In the genomic region with DNA sequence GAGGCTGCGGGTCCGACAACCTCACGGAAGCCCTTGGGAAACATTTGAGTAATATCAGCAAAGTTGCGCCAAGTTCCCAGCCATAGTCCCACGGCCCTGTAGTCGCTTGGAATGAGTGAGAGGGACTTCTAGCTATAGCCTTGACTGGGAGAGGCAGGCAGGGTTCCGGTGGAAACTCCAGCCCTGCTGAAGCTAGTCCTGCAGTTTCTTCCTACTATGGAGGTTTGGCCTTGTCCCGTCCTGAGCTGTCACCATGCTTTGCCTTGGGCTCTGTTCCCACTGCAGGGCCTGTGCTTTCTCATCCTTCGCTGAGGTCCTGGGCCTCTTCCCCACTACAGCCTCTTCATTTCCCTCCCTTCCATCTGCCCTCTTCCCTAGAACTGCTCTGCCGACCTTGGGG, we compare ENCODE assay signal across 17 mouse cellular contexts. TPM values are rescaled to one million over a fixed set of nuclear protein-coding genes. Genes with fewer than 3 reads are reported as not detected.
"Had no signal": no experiment of that assay in that cellular context is flagged by ENCODE, and none has a peak within 500 bp of the region (broad histone marks: within the 10 kb centered on the region; RNA-seq: fewer than 3 reads in every experiment).

No protein-coding gene starts in this region.

- H3K9ac ChIP-seq: limb, embryonic 13.5 days; liver, embryonic 13.5 days; midbrain, embryonic 13.5 days had no signal

- H3K4me2 ChIP-seq: limb, embryonic 13.5 days; liver, embryonic 13.5 days; midbrain, embryonic 13.5 days had no signal

- H3K27me3 ChIP-seq: limb, embryonic 13.5 days; liver, embryonic 13.5 days; midbrain, embryonic 13.5 days had no signal

- H3K4me1 ChIP-seq: limb, embryonic 13.5 days; liver, embryonic 13.5 days; midbrain, embryonic 13.5 days had no signal

- ATAC-seq: midbrain, embryonic 13.5 days had no signal

- H3K27ac ChIP-seq: kidney, postnatal 0 days; limb, embryonic 13.5 days; liver, embryonic 13.5 days; midbrain, embryonic 13.5 days had no signal

- H3K9me3 ChIP-seq: limb, embryonic 13.5 days; liver, embryonic 13.5 days; midbrain, embryonic 13.5 days had no signal

- H3K4me3 ChIP-seq: limb, embryonic 13.5 days; liver, embryonic 13.5 days; midbrain, embryonic 13.5 days had no signal

- DNase-seq: kidney, postnatal 36 days; layer of hippocampus, adult 9-11 months; liver, embryonic 13.5 days; lung, adult 18-20 months; thymus, postnatal 36 days had no signal

RNA-seq across cellular contexts. Expression of gene Plxnb1, which starts 21.0 kb away (rescaled TPM):
- total RNA-seq: megakaryocyte progenitor cell, adult 5-6 weeks had no signal

RNA-seq across cellular contexts. Expression of gene Fbxw21, which starts 45.6 kb away (rescaled TPM):
- total RNA-seq: layer of hippocampus, adult 18-20 months; left cerebral cortex, postnatal 36 days; megakaryocyte progenitor cell, adult 5-6 weeks; midbrain, postnatal 0 days had no signal
- polyA plus RNA-seq: kidney, postnatal 0 days; limb, embryonic 13.5 days; liver, embryonic 13.5 days; lung, embryonic 16.5 days; midbrain, embryonic 13.5 days; midbrain, postnatal 0 days; neural tube, embryonic 14.5 days; stomach, embryonic 14.5 days; testis, adult 2 months; thymus, postnatal 0 days had no signal
